Mouse (Mus musculus) thymus, adult 2 months (tissue): ENCODE results near the gene Supt3. TPM values are rescaled to one million over a fixed set of nuclear protein-coding genes. Genes with fewer than 3 reads are reported as not detected.

Experiments
- DNase-seq: peaks from one replicate; pipeline ENCODE4 v3.0.0; 2021
- H3K27ac ChIP-seq: fragments of 200-500 bp; 2 replicates; pipeline ENCODE4 v1.5.1; 2012; ENCODE audit warnings: low read length, control low read depth; ENCODE audit not compliant: control insufficient read depth, insufficient read depth
- H3K27me3 ChIP-seq: fragments of 200-500 bp; 2 replicates; pipeline ENCODE4 v1.6.1; 2012; ENCODE audit warnings: mild to moderate bottlenecking, low read length, moderate library complexity, mixed read lengths; ENCODE audit not compliant: control insufficient read depth, insufficient read depth
- H3K36me3 ChIP-seq: fragments of 200-500 bp; 2 replicates; pipeline ENCODE4 v1.6.1; 2012; ENCODE audit warnings: mild to moderate bottlenecking, low read length, moderate library complexity; ENCODE audit not compliant: control insufficient read depth, insufficient read depth
- H3K4me1 ChIP-seq: fragments of 200-500 bp; replicated peaks from 2 replicates; pipeline ENCODE4 v1.6.1; 2012; ENCODE audit warnings: low read length; ENCODE audit not compliant: control insufficient read depth, insufficient read depth
- H3K4me3 ChIP-seq: fragments of 200-500 bp; 2 replicates; pipeline ENCODE4 v1.5.1; 2012; ENCODE audit warnings: mild to moderate bottlenecking, low read length, control low read depth, moderate library complexity; ENCODE audit not compliant: control insufficient read depth, insufficient read depth
- CTCF ChIP-seq: fragments of 200-500 bp; IDR thresholded peaks from 2 replicates; pipeline ENCODE4 v1.5.1; 2012; ENCODE audit warnings: mild to moderate bottlenecking, control low read depth, low read length, moderate library complexity, borderline replicate concordance; ENCODE audit not compliant: control insufficient read depth, poor library complexity, insufficient read depth; ENCODE audit errors: extremely low read depth
- POLR2A ChIP-seq: fragments of 200-500 bp; IDR thresholded peaks from 2 replicates; pipeline ENCODE4 v1.6.1; 2012; ENCODE audit warnings: mild to moderate bottlenecking, low read length, control low read depth, moderate library complexity; ENCODE audit not compliant: control insufficient read depth, poor library complexity, insufficient read depth; ENCODE audit errors: extremely low read depth
- WGBS: fragments of 180-500 bp; shearing (Covaris S2); methylation state at CpG from one replicate; pipeline ENCODE4 v1.1.7; 2018; 5-methylcytosine and 5-hydroxymethylcytosine counted together
- polyA plus RNA-seq: library from polyadenylated mRNA; depleted of rRNA; stranded (reverse); fragments of >200 nt; gene quantifications from 2 replicates; pipeline ENCODE4 v1.2.3, GENCODE M21; 2012

Supt3 gene
- polyA plus RNA-seq, 1 experiment: 4.8 TPM

GRCm38 (mm10) chr17:44970255-44970654, 193.3 kb downstream of the Supt3 start:
- no peak overlapping the region for H3K27ac ChIP-seq
- DNase-seq: no peak
- no peak overlapping the region for H3K4me3 ChIP-seq
- 97% methylated on average over 3 of the region's 3 CpGs for WGBS
- no peaks in the 10 kb centered on the region for H3K27me3 ChIP-seq
- no peak for TF ChIP-seq POLR2A
- TF ChIP-seq CTCF: no peak
- H3K36me3 ChIP-seq: no peaks in the 10 kb centered on the region
- H3K4me1 ChIP-seq: no peaks in the 10 kb centered on the region

- TF ChIP-seq CTCF: no peak
- TF ChIP-seq POLR2A: no peak
- Histone ChIP-seq H3K4me3 (no peak overlapping the region), H3K4me1 (no peaks in the 10 kb centered on the region), H3K27ac (no peak overlapping the region), H3K27me3 (no peaks in the 10 kb centered on the region), H3K36me3 (no peaks in the 10 kb centered on the region)
- 88% methylated on average over 4 of the region's 4 CpGs for WGBS
- DNase-seq: peak; percentile 2
These were observed 196.5 kb downstream of the Supt3 start for GRCm38 (mm10) chr17:44973489-44973888.

- Histone ChIP-seq H3K36me3 (no peaks in the 10 kb centered on the region), H3K4me3 (no peak overlapping the region), H3K27ac (no peak overlapping the region), H3K4me1 (no peaks in the 10 kb centered on the region), H3K27me3 (no peaks in the 10 kb centered on the region)
- WGBS: over 99% methylated on average over 2 of the region's 2 CpGs
- TF ChIP-seq CTCF (no peak), POLR2A (no peak)
- DNase-seq: no peak
These were observed 200.7 kb downstream of the Supt3 start for GRCm38 (mm10) chr17:44977690-44978089.

DNA sequence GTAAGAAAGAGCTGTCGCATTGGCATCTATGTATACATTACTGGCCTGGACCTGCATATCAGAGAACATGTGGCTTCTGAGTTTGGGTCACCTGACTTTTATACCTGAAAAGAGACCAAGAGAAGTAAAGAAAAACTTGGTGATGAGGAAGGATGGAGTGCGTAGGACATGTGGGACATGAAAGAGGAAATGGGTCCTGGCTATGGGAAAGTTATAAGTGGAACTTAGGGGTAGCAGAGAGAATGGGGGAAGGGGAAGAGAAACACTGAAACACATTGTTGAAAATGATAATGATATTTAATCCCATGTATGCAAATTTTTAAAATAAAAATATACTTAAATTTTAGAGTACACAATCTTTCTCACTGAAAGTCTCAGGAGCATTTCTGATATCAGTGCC, 211.0 kb downstream of the Supt3 start:
- WGBS: 96% methylated on average over 2 of the region's 2 CpGs
- H3K27me3 ChIP-seq: no peaks in the 10 kb centered on the region

DNA sequence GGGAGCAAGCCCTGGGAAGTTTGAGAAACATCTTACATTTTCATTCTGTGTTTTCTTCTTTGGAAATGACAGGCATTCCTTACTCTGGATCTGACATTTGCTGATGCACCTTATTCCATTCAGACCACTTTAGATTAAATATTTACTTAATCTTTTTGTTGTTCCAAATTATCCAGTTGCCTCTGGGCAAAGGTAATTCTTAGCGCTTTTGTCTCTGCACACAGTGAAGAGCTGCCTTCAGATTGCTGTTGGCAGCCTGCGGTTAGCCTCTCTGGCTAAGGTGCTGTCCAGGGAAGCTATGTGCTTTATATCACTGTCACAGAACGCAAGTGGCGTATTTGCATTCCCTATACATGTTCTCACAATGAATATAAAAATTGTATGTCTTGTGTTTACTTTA, 226.4 kb downstream of the Supt3 start:
- Histone ChIP-seq H3K4me3 (no peak overlapping the region), H3K27ac (no peak overlapping the region), H3K4me1 (no peaks in the 10 kb centered on the region), H3K27me3 (no peaks in the 10 kb centered on the region), H3K36me3 (no peaks in the 10 kb centered on the region)
- WGBS: over 99% methylated on average over 4 of the region's 4 CpGs
- no peak for TF ChIP-seq CTCF
- TF ChIP-seq POLR2A: no peak
- DNase-seq: no peak

More for the DNA sequence above, 211.0 kb downstream of the Supt3 start:
- no peaks in the 10 kb centered on the region for H3K4me1 ChIP-seq
- TF ChIP-seq CTCF (no peak), POLR2A (no peak)
- H3K27ac ChIP-seq: no peak overlapping the region
- H3K36me3 ChIP-seq: no peaks in the 10 kb centered on the region
- DNase-seq: no peak
- H3K4me3 ChIP-seq: no peak overlapping the region

DNA sequence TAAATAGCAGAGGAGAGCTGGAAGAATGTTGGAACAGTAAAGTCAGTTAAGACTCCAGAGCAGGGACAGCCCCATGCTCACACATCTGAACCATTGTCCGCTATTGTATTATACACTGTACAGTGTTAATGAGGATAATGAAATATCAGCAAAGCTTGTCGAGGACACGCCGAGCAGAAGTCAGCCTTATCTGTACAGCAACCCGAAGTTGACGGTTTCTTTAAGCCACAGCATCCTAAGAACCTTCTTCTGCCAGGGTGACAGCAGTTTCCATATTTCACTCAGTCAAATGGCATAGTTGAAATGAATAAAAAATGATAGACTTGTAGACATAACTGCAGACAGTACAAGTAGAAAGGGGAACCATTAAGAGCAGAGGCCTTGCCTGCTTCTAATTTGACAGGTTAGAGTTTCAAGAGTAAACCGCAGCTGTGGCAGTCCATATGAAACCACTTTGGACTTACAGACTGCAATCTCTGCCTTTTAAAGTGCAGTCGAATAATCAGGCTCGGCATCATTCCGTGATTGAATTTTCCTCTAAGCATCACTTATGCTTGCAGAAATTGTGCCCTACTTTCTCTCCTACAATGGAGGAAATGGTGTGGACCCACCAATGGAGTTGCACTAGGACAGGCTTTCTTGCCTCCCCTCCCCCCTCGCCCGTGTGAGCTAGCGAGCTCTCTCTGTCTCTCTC, 227.7 kb downstream of the Supt3 start:
- Histone ChIP-seq H3K27me3 (no peaks in the 10 kb centered on the region), H3K27ac (no peak overlapping the region), H3K4me3 (no peak overlapping the region), H3K36me3 (no peaks in the 10 kb centered on the region), H3K4me1 (no peaks in the 10 kb centered on the region)
- 95% methylated on average over 13 of the region's 13 CpGs for WGBS
- no peak for DNase-seq
- TF ChIP-seq CTCF (no peak), POLR2A (no peak)

- H3K27ac ChIP-seq: no peak overlapping the region
- H3K4me3 ChIP-seq: no peak overlapping the region
- DNase-seq: no peak
- H3K36me3 ChIP-seq: no peaks in the 10 kb centered on the region
- WGBS: 15% methylated on average over 1 of the region's 1 CpGs
- TF ChIP-seq CTCF (no peak), POLR2A (no peak)
- H3K27me3 ChIP-seq: no peaks in the 10 kb centered on the region
- no peaks in the 10 kb centered on the region for H3K4me1 ChIP-seq
These were observed 230.5 kb downstream of the Supt3 start for GRCm38 (mm10) chr17:45007461-45007860.
